Mouse (Mus musculus) layer of hippocampus, adult 8-10 months (tissue): ENCODE data around the gene Klk13. TPM values are rescaled to one million over a fixed set of nuclear protein-coding genes. Genes with fewer than 3 reads are reported as not detected.

ENCODE experiments used
- DNase-seq, 2 experiments: peaks; one replicate each; pipeline ENCODE4 v3.0.0; 2022; ENCODE audit warnings: low spot score in 2 of 2
- total RNA-seq, 4 experiments: library from RNA; stranded (reverse); gene quantifications; 2 replicates each; pipeline ENCODE4 v1.2.4; 2022

Gene Klk13
- total RNA-seq, 4 experiments from 2014 or later: not detected

DNA sequence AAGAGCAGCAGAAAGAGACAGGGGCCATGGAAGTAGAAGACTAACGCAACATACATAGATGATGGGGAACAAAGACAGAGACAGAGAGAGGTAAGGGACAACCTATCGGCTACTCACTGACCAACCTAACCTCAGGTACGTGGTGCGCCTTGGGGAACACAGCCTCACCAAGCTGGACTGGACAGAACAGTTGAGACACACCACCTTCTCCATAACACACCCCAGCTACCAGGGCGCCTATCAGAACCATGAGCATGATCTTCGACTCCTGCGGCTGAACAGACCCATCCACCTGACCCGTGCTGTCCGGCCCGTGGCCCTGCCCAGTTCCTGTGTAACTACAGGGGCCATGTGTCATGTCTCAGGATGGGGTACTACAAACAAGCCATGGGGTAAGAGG lies 58.3 kb downstream of the Klk13 start:
- DNase-seq: peak in 1 of 2 experiments; percentile 1

DNA sequence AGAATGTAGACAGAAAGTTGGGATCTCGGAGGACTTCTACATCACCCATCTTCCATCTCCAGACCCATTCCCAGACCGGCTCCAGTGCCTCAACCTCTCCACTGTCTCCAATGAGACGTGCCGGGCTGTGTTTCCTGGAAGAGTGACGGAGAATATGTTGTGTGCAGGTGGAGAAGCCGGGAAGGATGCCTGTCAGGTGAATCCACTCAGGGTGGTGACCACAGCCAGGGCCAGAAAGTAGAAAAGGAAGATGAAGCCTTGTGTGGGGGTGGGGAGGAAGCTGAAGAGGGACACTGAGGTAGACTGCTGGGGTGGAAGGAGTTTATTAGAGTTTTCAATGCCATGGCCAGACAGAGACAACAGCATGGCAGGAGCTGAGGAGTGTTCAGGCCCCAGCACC lies 59.5 kb downstream of the Klk13 start:
- DNase-seq: peak in 1 of 2 experiments; percentile 0

DNA sequence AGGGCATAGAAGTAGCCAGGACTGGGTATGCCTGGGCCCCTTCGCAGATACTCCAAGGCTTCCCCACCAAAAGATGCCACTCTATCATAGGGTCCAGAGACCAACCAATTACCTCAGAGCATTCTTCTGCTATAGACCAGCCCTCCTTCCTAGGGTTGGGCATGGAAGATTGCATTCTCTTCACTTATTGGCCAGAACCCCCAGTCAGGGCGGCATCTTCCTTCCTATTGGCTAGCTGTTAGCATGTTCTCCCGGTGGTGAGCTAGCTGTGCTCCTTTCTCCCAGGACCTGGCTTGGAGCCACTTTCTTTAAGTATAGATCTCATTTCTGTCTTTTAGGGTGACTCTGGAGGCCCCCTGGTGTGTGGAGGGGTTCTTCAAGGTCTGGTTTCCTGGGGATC lies 60.5 kb downstream of the Klk13 start:
- peak in 1 of 2 experiments; percentile 0 for DNase-seq

DNA sequence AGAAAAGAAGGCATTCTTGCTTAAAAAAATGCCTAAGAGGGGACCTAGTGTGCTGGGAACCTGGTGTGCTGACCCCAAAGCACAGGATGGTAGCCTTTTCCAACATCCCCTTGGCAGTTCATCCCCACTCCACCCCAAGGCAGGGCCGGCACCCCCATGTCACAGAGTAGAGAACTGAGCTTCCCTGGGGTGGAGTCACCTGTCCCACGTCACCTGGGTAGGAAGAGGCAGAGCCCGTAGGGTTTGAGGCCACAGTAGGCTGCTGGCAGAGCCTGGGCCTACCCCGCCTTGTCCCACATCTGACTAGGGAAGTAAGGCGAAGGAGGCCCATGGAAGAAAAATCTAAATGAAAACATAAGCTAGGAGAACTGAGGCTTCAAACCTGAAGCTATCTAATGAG lies 62.0 kb downstream of the Klk13 start, which contains the start of gene Klk11:
Gene Klk11, plus strand, starts transcription at position 241 of the 400 bp plus-strand sequence.
- DNase-seq: no peak

DNA sequence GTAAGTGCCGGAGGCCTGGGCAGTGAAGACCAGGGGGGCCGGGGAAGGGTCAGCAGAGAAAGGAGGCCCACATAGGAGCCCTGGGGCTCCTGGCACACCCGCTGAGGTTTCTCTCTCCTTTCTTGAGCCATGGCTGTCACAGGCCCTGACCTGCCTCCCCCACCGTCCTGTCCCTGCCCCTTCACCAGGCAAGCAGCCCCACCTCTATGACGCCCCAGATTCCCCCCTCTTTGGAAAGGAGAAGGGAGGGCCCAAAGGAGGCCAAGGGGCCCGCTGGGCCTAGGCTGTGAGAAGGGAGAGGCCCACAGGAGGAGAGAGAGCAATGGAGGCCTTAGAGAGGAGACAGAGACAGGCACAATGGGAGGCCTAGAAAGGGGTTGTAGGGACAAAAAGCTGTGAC lies 62.4 kb downstream of the Klk13 start:
- DNase-seq: no peak

DNA sequence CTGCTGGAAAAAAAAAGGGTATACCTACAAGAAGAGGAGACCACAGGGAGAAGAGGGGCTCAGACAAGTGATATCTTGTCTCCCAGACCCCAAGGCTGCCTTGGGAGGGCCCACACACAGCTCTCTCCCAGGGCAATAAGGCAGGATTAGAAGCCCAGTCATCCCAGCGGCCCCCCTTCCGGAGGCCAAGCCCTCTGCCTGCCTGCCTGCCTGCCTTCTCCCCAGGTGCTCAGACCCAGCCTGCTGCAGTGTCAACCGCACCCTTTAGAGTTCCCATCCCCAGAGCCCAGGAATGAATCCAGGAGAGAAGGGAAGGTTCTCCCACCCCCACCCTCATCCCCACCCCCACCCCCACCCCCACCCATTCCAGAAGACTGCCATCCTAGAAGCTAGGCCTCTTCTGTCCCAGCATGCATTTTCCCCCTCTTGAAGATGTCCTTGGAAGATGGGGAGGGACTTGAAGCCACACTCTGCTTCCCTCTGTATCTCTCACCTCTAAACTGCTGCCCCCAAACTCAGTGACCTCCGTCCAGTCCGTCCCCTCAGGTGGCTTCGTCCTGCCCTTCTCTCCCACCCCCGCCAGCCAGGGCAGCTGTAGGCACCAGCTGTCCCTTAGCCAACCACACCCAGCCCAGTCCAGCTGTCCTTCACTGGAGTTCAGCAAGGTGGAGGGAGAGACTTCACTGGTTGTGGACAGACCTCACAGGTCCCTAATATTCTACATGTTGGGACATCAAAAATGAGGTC lies 63.1 kb downstream of the Klk13 start:
- DNase-seq: peak in 1 of 2 experiments; percentile 0

DNA sequence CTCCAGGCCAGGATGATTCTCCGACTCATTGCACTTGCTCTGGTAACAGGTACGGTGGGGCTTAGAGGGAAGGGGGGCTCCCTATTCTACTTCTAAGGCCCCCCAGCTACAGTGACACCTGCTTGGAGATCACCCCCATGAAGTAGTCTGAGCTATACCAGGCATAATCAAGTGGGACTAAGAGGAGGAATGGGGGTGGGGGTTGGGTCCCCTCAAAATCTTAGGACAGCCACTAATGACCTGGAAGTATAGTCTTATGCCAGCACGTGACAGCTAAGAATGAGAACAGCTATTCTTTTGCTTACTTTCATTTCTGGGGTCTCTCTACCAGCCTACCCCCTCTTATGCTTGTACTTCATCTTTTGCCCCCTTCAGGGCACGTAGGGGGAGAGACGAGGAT lies 64.1 kb downstream of the Klk13 start:
- DNase-seq: no peak

Other genes starting within 250 kb of the Klk13 start
- 1 to 10 TPM; 2.3 to 4.5 (median 3.9) TPM for gene Vsig10l, start 249.4 kb upstream of the Klk13 start, total RNA-seq
- gene Iglon5, start 222.5 kb upstream of the Klk13 start, total RNA-seq: 10 to 100 TPM; 21.4 to 23.8 (median 22.9) TPM
- gene 4931406B18Rik, start 206.6 kb upstream of the Klk13 start, total RNA-seq: not detected
- 10 to 100 TPM in 2 of 4 experiments, 1 to 10 TPM in 2; 4.2 to 16.9 (median 9.6) TPM for gene Cd33, start 168.1 kb upstream of the Klk13 start, total RNA-seq
- 1 to 10 TPM; 5.5 to 7.2 (median 6.4) TPM for gene Zfp658, start 150.3 kb upstream of the Klk13 start, total RNA-seq
- 10 to 100 TPM; 18.5 to 20.4 (median 19.2) TPM for gene Zfp719, start 133.0 kb upstream of the Klk13 start, total RNA-seq
- under 1 TPM in 2 of 4 experiments, not detected in 2; 0.14 to 0.25 TPM for gene Zfp819, start 105.4 kb upstream of the Klk13 start, total RNA-seq
- gene Ceacam18, start 77.9 kb upstream of the Klk13 start, total RNA-seq: under 1 TPM in 1 of 4 experiments, not detected in 3; 0.31 TPM
- 1 to 10 TPM; 1.3 to 2.6 (median 1.5) TPM for gene Siglece, start 52.4 kb upstream of the Klk13 start, total RNA-seq
- gene Ctu1, start 40.6 kb upstream of the Klk13 start, total RNA-seq: 10 to 100 TPM in 1 of 4 experiments, 1 to 10 TPM in 3; 7.5 to 12.3 (median 9.8) TPM
- not detected for gene Klk14, start 22.1 kb upstream of the Klk13 start, total RNA-seq
- gene Klk12, start 56.3 kb downstream of the Klk13 start, total RNA-seq: not detected
- not detected for gene Klk11, start 62.0 kb downstream of the Klk13 start, total RNA-seq
- gene Klk10, start 68.5 kb downstream of the Klk13 start, total RNA-seq: 1 to 10 TPM in 2 of 4 experiments, under 1 TPM in 2; 0.92 to 1.5 (median 1.3) TPM
- gene Klk9, start 79.3 kb downstream of the Klk13 start, total RNA-seq: under 1 TPM in 1 of 4 experiments, not detected in 3; 0.23 TPM
- gene Klk8, start 85.0 kb downstream of the Klk13 start, total RNA-seq: 10 to 100 TPM; 18.3 to 25.9 (median 23.2) TPM
- gene Klk7, start 98.7 kb downstream of the Klk13 start, total RNA-seq: under 1 TPM; 0.20 to 0.87 (median 0.46) TPM
- 10 to 100 TPM in 1 of 4 experiments, 1 to 10 TPM in 2, under 1 TPM in 1; 0.66 to 11.7 (median 4.5) TPM for gene Klk6, start 111.9 kb downstream of the Klk13 start, total RNA-seq
- gene Klk5, start 129.4 kb downstream of the Klk13 start, total RNA-seq: not detected
- not detected for gene Klk4, start 168.6 kb downstream of the Klk13 start, total RNA-seq
- gene Klk15, start 221.2 kb downstream of the Klk13 start, total RNA-seq: not detected
- not detected for gene Klk1b8, start 238.1 kb downstream of the Klk13 start, total RNA-seq